Mouse (Mus musculus): ENCODE results near the gene 1700003E16Rik. TPM values are rescaled to one million over a fixed set of nuclear protein-coding genes. Genes with fewer than 3 reads are reported as not detected.

The 1700003E16Rik gene
- total and polyA plus RNA-seq, 3 experiments: 0.15 to 0.50 TPM; not detected in 1

GRCm38 (mm10) chr6:83207361-83208049 is 51.3 kb downstream of the 1700003E16Rik start:
- Histone ChIP-seq H3K9ac (ENCODE audit: control insufficient read depth, low read depth, low read length, poor library complexity, severe bottlenecking) (no peak overlapping the region), H3K36me3 (ENCODE audit: control insufficient read depth in 1 of 2, insufficient read depth in 2 of 2, low read length in 2 of 2) (no peaks in the 10 kb centered on the region), H3K27ac (ENCODE audit: control insufficient read depth, low read depth, low read length) (no peak overlapping the region), H3K9me3 (replicated peaks; ENCODE audit: insufficient read depth, low read length) (no peaks in the 10 kb centered on the region), H3K4me3 (ENCODE audit: control insufficient read depth in 1 of 2, insufficient read depth in 1 of 2, low read depth in 2 of 2, low read length in 2 of 2) (no peak overlapping the region), H3K27me3 (ENCODE audit: control insufficient read depth in 1 of 2, insufficient read depth in 2 of 2, low read length in 2 of 2) (peaks cover 0 to 1% of the 10 kb centered on the region in 2 experiments; a peak in 1 of 4 replicates), H3K4me1 (ENCODE audit: control insufficient read depth in 1 of 2, insufficient read depth in 2 of 2, low read length in 2 of 2) (peaks cover 0 to 4% of the 10 kb centered on the region in 2 experiments; a peak in 1 of 4 replicates), H3K79me2 (ENCODE audit: control insufficient read depth, insufficient read depth, low read length, poor library complexity) (no peaks in the 10 kb centered on the region)
- DNase-seq (ENCODE audit: low read depth, low spot score): peak; percentile 35
- no peak for TF ChIP-seq JUND (IDR thresholded peaks at IDR 0.05; ENCODE audit: low read depth, low read length)
- TF ChIP-seq ZNF384 (IDR thresholded peaks at IDR 0.05; ENCODE audit: low read depth, low read length): no peak
- TF ChIP-seq GATA1 (IDR thresholded peaks at IDR 0.05; ENCODE audit: low read depth, low read length): peak; percentile 51
- TF ChIP-seq TBP (IDR thresholded peaks at IDR 0.05; ENCODE audit: low read depth, low read length): no peak

GRCm38 (mm10) chr6:83208050-83208400 is 51.8 kb downstream of the 1700003E16Rik start:
- no peak overlapping the region for H3K27ac ChIP-seq (ENCODE audit: control insufficient read depth, low read depth, low read length)
- H3K27me3 ChIP-seq (ENCODE audit: control insufficient read depth in 1 of 2, insufficient read depth in 2 of 2, low read length in 2 of 2): peaks cover 0 to 1% of the 10 kb centered on the region in 2 experiments; a peak in 1 of 4 replicates
- DNase-seq (ENCODE audit: low read depth, low spot score): no peak
- H3K79me2 ChIP-seq (ENCODE audit: control insufficient read depth, insufficient read depth, low read length, poor library complexity): no peaks in the 10 kb centered on the region
- H3K4me1 ChIP-seq (ENCODE audit: control insufficient read depth in 1 of 2, insufficient read depth in 2 of 2, low read length in 2 of 2): peaks cover 0 to 4% of the 10 kb centered on the region in 2 experiments; a peak in 1 of 4 replicates
- no peaks in the 10 kb centered on the region for H3K36me3 ChIP-seq (ENCODE audit: control insufficient read depth in 1 of 2, insufficient read depth in 2 of 2, low read length in 2 of 2)
- no peak overlapping the region for H3K9ac ChIP-seq (ENCODE audit: control insufficient read depth, low read depth, low read length, poor library complexity, severe bottlenecking)
- no peaks in the 10 kb centered on the region for H3K9me3 ChIP-seq (replicated peaks; ENCODE audit: insufficient read depth, low read length)
- TF ChIP-seq MAZ (IDR thresholded peaks at IDR 0.05; ENCODE audit: low read depth, low read length) (no peak), MXI1 (IDR thresholded peaks at IDR 0.05; ENCODE audit: low read depth, low read length) (no peak), ELF1 (IDR thresholded peaks at IDR 0.05; ENCODE audit: low read depth, low read length) (no peak), ZC3H11A (IDR thresholded peaks at IDR 0.05; ENCODE audit: low read depth, low read length) (no peak), SMC3 (IDR thresholded peaks at IDR 0.05; ENCODE audit: low read depth, low read length) (no peak), SIN3A (IDR thresholded peaks at IDR 0.05; ENCODE audit: low read length) (no peak), MAX (IDR thresholded peaks at IDR 0.05; ENCODE audit: low read length) (no peak), TCF12 (IDR thresholded peaks at IDR 0.05; ENCODE audit: low read depth, low read length) (no peak), CHD1 (IDR thresholded peaks at IDR 0.05; ENCODE audit: low read depth, low read length) (no peak), KAT2A (conservative IDR thresholded peaks at IDR 0.05; ENCODE audit: low read depth, low read length) (no peak), USF2 (IDR thresholded peaks at IDR 0.05; ENCODE audit: borderline replicate concordance in 1 of 2, insufficient read depth in 1 of 2, low read depth in 1 of 2, low read length in 2 of 2) (no peak), NELFE (IDR thresholded peaks at IDR 0.05; ENCODE audit: low read depth, low read length) (no peak), CTCF (IDR thresholded peaks at IDR 0.05 in 2 of 3, conservative IDR thresholded peaks at IDR 0.05 in 1 of 3; ENCODE audit: control insufficient read depth in 1 of 3, insufficient read depth in 1 of 3, low read depth in 2 of 3, low read length in 3 of 3, poor library complexity in 1 of 3, severe bottlenecking in 1 of 3) (no peak), MYB (IDR thresholded peaks at IDR 0.05; ENCODE audit: low read depth, low read length) (no peak), TAL1 (IDR thresholded peaks at IDR 0.05; ENCODE audit: low read length) (no peak), ZMIZ1 (IDR thresholded peaks at IDR 0.05; ENCODE audit: low read depth, low read length) (no peak), MYC (IDR thresholded peaks at IDR 0.05; ENCODE audit: low read depth, low read length) (no peak)
- H3K4me3 ChIP-seq (ENCODE audit: control insufficient read depth in 1 of 2, insufficient read depth in 1 of 2, low read depth in 2 of 2, low read length in 2 of 2): no peak overlapping the region
